In the genomic region with DNA sequence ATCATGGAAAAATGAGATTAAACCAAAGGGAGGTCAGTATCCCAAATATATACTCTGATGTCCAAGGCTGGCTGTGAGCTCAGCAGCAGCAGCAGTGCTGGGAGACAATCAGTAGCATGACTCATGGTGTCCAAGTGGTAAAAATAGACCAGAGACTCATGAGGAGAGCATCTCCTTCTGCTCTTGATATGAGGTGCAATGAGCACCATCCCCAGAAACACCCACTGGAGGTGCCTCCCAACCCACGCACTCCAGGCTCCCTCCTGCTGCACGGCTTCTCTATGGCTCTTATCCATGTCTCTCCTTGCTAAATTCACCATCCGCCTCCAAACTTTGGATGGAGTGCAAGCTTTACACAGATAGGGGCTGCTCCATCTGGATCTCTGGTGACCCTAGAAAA, we compare ENCODE assay signal across 16 mouse cellular contexts. TPM values are rescaled to one million over a fixed set of nuclear protein-coding genes. Genes with fewer than 3 reads are reported as not detected.
A peak's percentile ranks its signal among the peaks of the same experiment; 100 is the strongest.
DNase-seq lines count a peak whose midpoint lies in the region; ATAC-seq lines count a peak whose summit lies in the region.
"Had no signal": no experiment of that assay in that cellular context is flagged by ENCODE, and none has a peak within 500 bp of the region (broad histone marks: within the 10 kb centered on the region; RNA-seq: fewer than 3 reads in every experiment).

No protein-coding gene starts in this region.

- H3K4me2 ChIP-seq in neural tube, embryonic 15.5 days: no peak overlapping the region
- H3K4me2 ChIP-seq: liver, embryonic 13.5 days had no signal

- intact Hi-C loops in left cerebral cortex, postnatal 4 days (cut with DNase I): no loop called here

- 96% methylated on average over 3 of the region's 3 CpGs for whole genome bisulfite sequencing in neural tube, embryonic 15.5 days

- H3K4me1 ChIP-seq in neural tube, embryonic 15.5 days: peaks cover 7% of the 10 kb centered on the region
- H3K4me1 ChIP-seq: liver, embryonic 13.5 days had no signal

- H3K27ac ChIP-seq in neural tube, embryonic 15.5 days (replicated peaks): no peak overlapping the region
- H3K27ac ChIP-seq: forebrain, embryonic 10.5 days; liver, embryonic 13.5 days had no signal

- no peaks in the 10 kb centered on the region for H3K9me3 ChIP-seq in neural tube, embryonic 15.5 days (replicated peaks)
- H3K9me3 ChIP-seq: forebrain, embryonic 10.5 days; liver, embryonic 13.5 days had no signal

- peak; percentile 84 for ATAC-seq in frontal cortex, adult (ENCODE audit: low TSS enrichment)
- no peak for ATAC-seq in activated CD4-positive, CD25-positive, alpha-beta regulatory T cell, adult 4 months
- ATAC-seq in neural tube, embryonic 15.5 days (ENCODE audit: low FRiP score): no peak

- H3K27me3 ChIP-seq in neural tube, embryonic 15.5 days (replicated peaks): no peaks in the 10 kb centered on the region
- H3K27me3 ChIP-seq: liver, embryonic 13.5 days had no signal

- H3K9ac ChIP-seq in neural tube, embryonic 15.5 days (replicated peaks): no peak overlapping the region
- H3K9ac ChIP-seq: liver, embryonic 13.5 days had no signal

- no peaks in the 10 kb centered on the region for H3K36me3 ChIP-seq in neural tube, embryonic 15.5 days
- H3K36me3 ChIP-seq: forebrain, embryonic 10.5 days; liver, embryonic 13.5 days had no signal

- H3K4me3 ChIP-seq in neural tube, embryonic 15.5 days (replicated peaks): no peak overlapping the region
- H3K4me3 ChIP-seq: forebrain, embryonic 10.5 days; liver, embryonic 13.5 days had no signal

- DNase-seq in left cerebral cortex, adult 11 months (ENCODE audit: low spot score): peak; percentile 82
- no peak for DNase-seq in left cerebral cortex, postnatal 4 days
- peak; percentile 14 to 26 for DNase-seq in layer of hippocampus, postnatal 25 days (ENCODE audit: extremely low spot score in 1 of 2, low spot score in 1 of 2)
- DNase-seq in right cerebral cortex, postnatal 36 days (ENCODE audit: low spot score in 2 of 2): peak; percentile 82 to 94
- no peak for DNase-seq in yolk sac, embryonic 10.5 days (ENCODE audit: low spot score)
- DNase-seq: kidney, adult 9 months; liver, embryonic 13.5 days; spleen, adult 18-20 months; thymus, postnatal 14 days had no signal

RNA-seq across cellular contexts. Expression of gene C530025M09Rik, which starts 42.3 kb away (rescaled TPM):
- 1 to 10 TPM; 1.7 to 3.0 TPM for total RNA-seq in left cerebral cortex, postnatal 4 days (2021)
- total RNA-seq in layer of hippocampus, postnatal 25 days (2021): under 1 TPM; 0.42 to 0.56 TPM
- polyA plus RNA-seq in activated CD4-positive, CD25-positive, alpha-beta regulatory T cell, adult 4 months (2017; shearing (Covaris generic)): not detected
- polyA plus RNA-seq in neural tube, embryonic 15.5 days (2015; fragmentation: Nextera tagmentation; extraction: Ambion mirVana): 3.8 and 4.7 TPM in 2 replicates
- total RNA-seq: hematopoietic stem cell, adult 5-6 weeks; megakaryocyte, adult 5-6 weeks had no signal
- polyA plus RNA-seq: liver, embryonic 13.5 days; neural tube, embryonic 11.5 days had no signal

RNA-seq across cellular contexts. Expression of gene Syndig1, which starts 44.3 kb away (rescaled TPM):
- 10 to 100 TPM; 40.8 to 41.9 TPM for total RNA-seq in left cerebral cortex, postnatal 4 days (2021)
- 10 to 100 TPM; 40.4 to 42.1 TPM for total RNA-seq in layer of hippocampus, postnatal 25 days (2021)
- under 1 TPM in 1 of 2 experiments, not detected in 1; 0.32 TPM for polyA plus RNA-seq in activated CD4-positive, CD25-positive, alpha-beta regulatory T cell, adult 4 months (2017; shearing (Covaris generic))
- polyA plus RNA-seq in neural tube, embryonic 15.5 days (2015; fragmentation: Nextera tagmentation; extraction: Ambion mirVana): 73.2 and 77.9 TPM in 2 replicates
- total RNA-seq: hematopoietic stem cell, adult 5-6 weeks; megakaryocyte, adult 5-6 weeks had no signal

Comparison
In these comparisons a context has a peak if more than half of its experiments do, and no peak if none do; other contexts are left out.
1. DNase-seq: peak in left cerebral cortex, adult 11 months (single experiment), layer of hippocampus, postnatal 25 days (2 of 2) and right cerebral cortex, postnatal 36 days (2 of 2); none in left cerebral cortex, postnatal 4 days (single experiment) and yolk sac, embryonic 10.5 days (single experiment).